Mouse (Mus musculus) gastrocnemius, adult 8-10 months (tissue): ENCODE results near the gene Ric1. TPM values are rescaled to one million over a fixed set of nuclear protein-coding genes. Genes with fewer than 3 reads are reported as not detected.

Experiments used
- DNase-seq, 2 experiments: peaks; one replicate each; pipeline ENCODE4 v3.0.0; 2022; ENCODE audit warnings: low spot score in 2 of 2
- total RNA-seq, 4 experiments: library from RNA; stranded (reverse); gene quantifications; 2 replicates each; pipeline ENCODE4 v1.2.4; 2022

Ric1 gene
- total RNA-seq, 4 experiments from 2014 or later: 25.3 to 31.7 (median 29.7) TPM

DNA sequence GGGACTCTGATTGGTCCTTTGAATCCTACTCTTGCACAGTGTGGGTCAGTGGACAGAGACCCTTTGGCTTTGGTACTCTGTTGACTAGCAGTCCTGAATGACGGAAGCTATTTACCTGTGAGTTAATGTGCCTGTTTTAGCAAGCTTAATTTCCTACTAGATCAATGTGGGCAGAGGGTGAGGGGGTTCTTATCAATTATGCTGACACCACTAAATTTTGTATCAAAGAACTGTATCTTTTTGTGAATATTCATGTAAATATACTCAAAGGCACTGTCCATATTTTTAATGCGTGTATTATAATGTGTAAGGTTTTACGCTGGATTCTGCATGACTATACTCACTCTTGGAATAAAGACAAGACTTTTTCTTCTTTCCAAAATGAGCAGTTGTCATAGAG is 82.6 kb downstream of the Ric1 start:
- DNase-seq: no peak

- no peak for DNase-seq
Observed at GRCm38 (mm10) chr19:29607521-29607920, 85.4 kb downstream of the Ric1 start.

DNA sequence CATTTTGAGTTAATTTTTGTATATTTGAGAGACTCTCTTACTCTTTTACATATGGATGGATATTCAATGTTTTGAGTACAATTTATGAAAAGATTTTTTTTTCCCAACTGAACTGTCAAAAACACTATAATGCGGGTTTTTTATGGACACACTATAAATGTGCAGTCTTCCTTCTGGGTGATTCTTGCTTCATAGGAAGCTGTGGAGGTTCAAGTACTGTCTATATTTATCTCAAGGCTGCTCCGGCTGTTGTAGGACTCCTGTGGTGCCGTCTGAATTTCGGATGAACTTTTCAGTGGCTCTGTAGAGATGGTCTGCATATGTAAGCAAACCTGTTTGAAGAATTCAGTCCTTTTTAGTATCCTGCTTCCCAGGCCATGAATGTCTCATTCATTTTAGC is 86.1 kb downstream of the Ric1 start:
- DNase-seq: no peak

- no peak for DNase-seq
Observed at GRCm38 (mm10) chr19:29610907-29611306, 88.8 kb downstream of the Ric1 start.

DNA sequence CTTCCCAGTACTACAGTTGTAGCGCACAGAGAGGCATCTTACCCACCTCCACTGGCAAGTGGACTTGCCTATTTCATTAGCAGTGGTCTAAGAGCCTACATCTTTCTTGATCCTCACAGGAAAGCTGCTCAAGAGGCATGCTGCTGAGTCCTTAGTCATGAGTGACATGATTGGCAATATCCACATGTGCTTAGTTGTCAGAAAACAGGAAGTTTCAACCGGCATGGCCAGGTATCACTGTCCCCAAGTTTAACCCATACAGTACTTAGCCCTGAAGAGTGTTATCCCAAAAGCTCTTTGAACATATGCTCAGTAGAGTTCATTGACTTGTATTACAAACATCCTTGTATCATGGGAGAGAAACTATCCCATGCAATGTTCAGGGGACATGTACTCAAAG is 90.0 kb downstream of the Ric1 start:
- no peak for DNase-seq

- no peak for DNase-seq
Observed at GRCm38 (mm10) chr19:29641055-29641454, 119.0 kb downstream of the Ric1 start.

DNA sequence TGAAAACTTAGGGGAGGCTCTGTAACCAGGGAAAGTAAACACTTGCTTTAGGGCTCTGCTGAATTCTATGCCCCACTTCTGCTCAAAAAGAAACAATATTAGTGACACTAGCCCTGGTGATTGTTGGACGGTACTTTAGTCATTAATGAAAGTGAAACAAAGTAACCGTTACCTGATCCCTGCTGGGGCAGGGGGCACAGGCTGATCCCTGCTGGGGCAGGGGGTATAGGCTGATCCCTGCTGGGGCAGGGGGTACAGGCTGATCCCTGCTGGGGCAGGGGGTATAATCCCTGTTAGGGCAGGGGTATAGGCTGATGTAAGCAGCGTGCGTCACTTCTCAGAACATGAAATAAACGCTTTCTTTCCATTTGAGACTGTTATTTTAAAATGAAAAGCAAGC is 119.4 kb downstream of the Ric1 start:
- DNase-seq: no peak

- no peak for DNase-seq
Observed at GRCm38 (mm10) chr19:29642211-29642610, 120.1 kb downstream of the Ric1 start.

GRCm38 (mm10) chr19:29643194-29643922 is 121.3 kb downstream of the Ric1 start:
- DNase-seq: no peak

GRCm38 (mm10) chr19:29644747-29645146 is 122.7 kb downstream of the Ric1 start:
- no peak for DNase-seq

- DNase-seq: peak; percentile 88 to 90
Observed at GRCm38 (mm10) chr19:29647651-29648549, 125.8 kb downstream of the Ric1 start, which contains the start of gene Ermp1. Gene Ermp1, minus strand, starts transcription at chr19:29648415.

GRCm38 (mm10) chr19:29648550-29648914 is 126.5 kb downstream of the Ric1 start:
- no peak for DNase-seq

DNA sequence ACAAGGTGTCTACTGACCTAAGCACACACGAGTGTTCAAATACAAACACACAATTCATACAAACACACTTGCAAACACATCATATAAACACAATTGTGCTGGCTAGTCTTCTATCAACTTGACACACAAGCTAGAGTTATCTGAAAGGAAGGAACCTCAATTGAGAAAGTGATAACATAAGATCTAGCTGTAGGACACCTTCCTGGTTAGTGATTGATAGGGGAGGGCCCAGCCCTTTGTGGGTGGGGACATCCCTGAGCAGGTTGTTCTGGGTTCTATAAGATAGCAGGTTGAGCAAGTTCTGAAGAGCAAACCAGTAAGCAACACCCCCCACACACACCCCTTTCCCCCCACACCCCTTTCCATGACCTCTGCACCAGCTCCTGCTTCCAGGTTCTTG is 127.6 kb downstream of the Ric1 start:
- DNase-seq: no peak

DNA sequence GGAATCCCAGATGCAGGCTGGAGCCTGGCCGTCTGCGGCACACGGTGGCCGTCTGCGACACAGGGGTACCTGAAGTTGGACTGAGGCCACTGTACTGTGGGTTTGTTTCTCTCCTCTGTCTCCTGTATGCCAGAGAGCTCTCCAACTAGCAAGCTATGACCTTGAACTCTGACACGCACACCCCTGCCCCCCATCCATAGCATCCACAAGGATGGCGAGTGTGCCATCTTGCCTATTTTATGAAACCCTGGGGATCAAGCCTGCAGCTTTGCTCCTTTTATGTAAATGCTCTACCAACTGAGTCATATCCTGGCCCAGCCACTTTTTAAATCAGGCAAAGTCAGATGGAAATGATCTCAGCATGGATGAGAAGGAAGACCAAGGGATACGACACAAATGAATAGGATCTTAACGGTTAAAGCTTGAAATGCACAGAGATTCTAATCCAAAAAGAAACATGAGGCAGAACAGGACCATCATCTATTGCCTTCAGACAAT is 131.7 kb downstream of the Ric1 start:
- DNase-seq: no peak

DNA sequence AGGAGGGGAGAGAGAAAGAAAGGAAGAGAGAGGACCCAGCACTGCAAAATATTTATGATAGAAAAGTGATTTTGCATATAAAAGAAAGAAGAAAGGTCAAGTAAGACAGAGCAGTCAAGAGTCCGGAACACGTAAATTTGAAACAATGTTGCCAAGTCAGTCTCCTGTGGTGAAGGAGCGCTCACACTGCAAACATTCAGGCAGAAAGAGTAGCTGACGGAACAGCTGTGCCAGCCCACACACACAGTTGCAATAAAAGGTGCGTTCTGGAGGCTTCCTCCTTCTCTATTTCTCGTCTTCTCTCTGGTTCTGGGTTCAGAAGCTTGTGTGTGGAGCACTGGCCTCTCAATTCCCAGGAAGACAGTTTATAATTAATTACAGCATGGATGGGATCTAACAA is 133.1 kb downstream of the Ric1 start:
- no peak for DNase-seq

GRCm38 (mm10) chr19:29656029-29656428 is 133.9 kb downstream of the Ric1 start:
- DNase-seq: no peak

Other genes with a start within 250 kb of the Ric1 start
- gene Insl6, start 196.9 kb upstream of the Ric1 start, total RNA-seq: not detected
- gene Rln1, start 187.6 kb upstream of the Ric1 start, total RNA-seq: not detected
- gene Plgrkt, start 154.9 kb upstream of the Ric1 start, total RNA-seq: 10 to 100 TPM; 14.3 to 19.8 (median 17.8) TPM
- 1 to 10 TPM in 1 of 4 experiments, under 1 TPM in 3; 0.65 to 1.1 (median 0.76) TPM for gene Cd274, start 154.8 kb upstream of the Ric1 start, total RNA-seq
- not detected for gene Pdcd1lg2, start 111.4 kb upstream of the Ric1 start, total RNA-seq
- 10 to 100 TPM in 1 of 4 experiments, 1 to 10 TPM in 3; 6.9 to 10.4 (median 8.1) TPM for gene Ermp1, start 126.1 kb downstream of the Ric1 start, total RNA-seq
- gene Mlana, start 175.5 kb downstream of the Ric1 start, total RNA-seq: not detected